Mouse (Mus musculus) CH12.LX (cell line): Measurements from ENCODE around the gene B4galnt3.

ENCODE experiments used
- CTCF ChIP-seq, 2 experiments: IDR thresholded peaks in 1 of 2; conservative IDR thresholded peaks in 1 of 2; 2 replicates each; pipeline ENCODE4 v1.5.1; 2011 to 2012; ENCODE audit warnings: low read depth in 2 of 2, low read length in 2 of 2, improper control_type of control experiment in 1 of 2, inconsistent platforms in 1 of 2, mild to moderate bottlenecking in 1 of 2, moderate library complexity in 1 of 2
- E2F4 ChIP-seq: IDR thresholded peaks from 2 replicates; pipeline ENCODE4 v1.6.1; 2011; ENCODE audit warnings: low read depth, low read length, improper control_type of control experiment; ENCODE audit not compliant: insufficient replicate concordance
- ELF1 ChIP-seq: IDR thresholded peaks from 2 replicates; pipeline ENCODE4 v1.6.1; 2014; ENCODE audit warnings: low read depth, mild to moderate bottlenecking, inconsistent platforms, low read length, improper control_type of control experiment
- EP300 ChIP-seq: IDR thresholded peaks from 2 replicates; pipeline ENCODE4 v1.6.1; 2011; ENCODE audit warnings: low read length, improper control_type of control experiment
- MAFK ChIP-seq: IDR thresholded peaks from 2 replicates; pipeline ENCODE4 v1.6.1; 2011; ENCODE audit warnings: low read length, improper control_type of control experiment; ENCODE audit not compliant: insufficient replicate concordance
- MAZ ChIP-seq: IDR thresholded peaks from 2 replicates; pipeline ENCODE4 v1.6.1; 2012; ENCODE audit warnings: low read depth, mild to moderate bottlenecking, inconsistent platforms, low read length, improper control_type of control experiment, moderate library complexity
- MXI1 ChIP-seq: IDR thresholded peaks from 2 replicates; pipeline ENCODE4 v1.6.1; 2011; ENCODE audit warnings: mild to moderate bottlenecking, low read depth, low read length, improper control_type of control experiment
- POLR2A ChIP-seq: IDR thresholded peaks from 2 replicates; pipeline ENCODE4 v1.6.1; 2011; ENCODE audit warnings: low read depth, mild to moderate bottlenecking, improper control_type of control experiment, low read length
- TCF12 ChIP-seq: IDR thresholded peaks from 2 replicates; pipeline ENCODE4 v1.6.1; 2014; ENCODE audit warnings: low read depth, mild to moderate bottlenecking, inconsistent platforms, low read length, improper control_type of control experiment

DNA sequence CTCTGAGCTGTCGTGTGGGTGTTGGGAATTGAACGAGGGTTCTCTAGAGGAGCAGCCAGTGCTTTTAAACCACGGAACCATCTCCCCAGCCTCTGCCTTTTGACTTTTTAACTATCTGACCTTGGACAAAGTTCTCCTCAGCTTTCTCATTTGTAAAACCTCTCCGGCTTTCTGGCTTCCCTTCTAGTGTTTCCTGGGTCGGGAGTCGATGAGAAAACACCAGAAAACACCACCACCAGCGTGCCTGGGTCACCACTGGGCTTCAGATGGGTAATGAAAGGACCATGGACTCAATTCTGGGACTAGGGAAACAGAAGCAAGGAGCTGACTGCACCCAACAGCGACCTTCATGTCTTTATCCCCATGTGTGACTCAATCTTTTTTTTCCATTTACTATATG, 20.2 kb downstream of the B4galnt3 start:
- TF ChIP-seq EP300: no peak
- TF ChIP-seq MAFK: no peak
- no peak for TF ChIP-seq CTCF (conservative IDR thresholded peaks at IDR 0.05 in 1 of 2, IDR thresholded peaks at IDR 0.05 in 1 of 2; ENCODE audit: low read depth in 2 of 2, low read length in 2 of 2)
- no peak for TF ChIP-seq MAZ
- no peak for TF ChIP-seq TCF12
- no peak for TF ChIP-seq POLR2A
- no peak for TF ChIP-seq E2F4
- TF ChIP-seq MXI1: no peak
- no peak for TF ChIP-seq ELF1
